In genomic region chr13:34398847-34399246, GRCm38 (mm10) we compare ENCODE assay signal across 18 mouse cellular contexts. TPM values are rescaled to one million over a fixed set of nuclear protein-coding genes. Genes with fewer than 3 reads are reported as not detected.
DNase-seq lines count a peak whose midpoint lies in the region; ATAC-seq lines count a peak whose summit lies in the region.
"Had no signal": no experiment of that assay in that cellular context is flagged by ENCODE, and none has a peak within 500 bp of the region (broad histone marks: within the 10 kb centered on the region; RNA-seq: fewer than 3 reads in every experiment).

No protein-coding gene starts in this region.

- H3K9me3 ChIP-seq in liver, embryonic 12.5 days (replicated peaks), result no peaks in the 10 kb centered on the region
- H3K9me3 ChIP-seq: heart, embryonic 15.5 days; hindbrain, embryonic 12.5 days; midbrain, embryonic 12.5 days; stomach, embryonic 15.5 days had no signal

- peaks cover 22% of the 10 kb centered on the region for H3K4me1 ChIP-seq in liver, embryonic 12.5 days
- H3K4me1 ChIP-seq: hindbrain, embryonic 12.5 days; midbrain, embryonic 12.5 days; stomach, embryonic 15.5 days had no signal

- ATAC-seq in liver, embryonic 12.5 days, result peak; percentile 86
- ATAC-seq: intestine, postnatal 0 days; Patski had no signal

- 24% methylated on average over 3 of the region's 3 CpGs for whole genome bisulfite sequencing in liver, embryonic 12.5 days (ENCODE audit: insufficient replicate concordance)

- no peak overlapping the region for H3K4me3 ChIP-seq in liver, embryonic 12.5 days
- H3K4me3 ChIP-seq: heart, embryonic 15.5 days; hindbrain, embryonic 12.5 days; midbrain, embryonic 12.5 days; stomach, embryonic 15.5 days had no signal

- H3K9ac ChIP-seq in liver, embryonic 12.5 days, result peak overlapping the region; percentile 35; the same call in 1 of the 2 replicates
- H3K9ac ChIP-seq: heart, embryonic 15.5 days; hindbrain, embryonic 12.5 days; lung, embryonic 14.5 days; midbrain, embryonic 12.5 days; stomach, embryonic 15.5 days had no signal

- peak; percentile 6 for DNase-seq in lung, postnatal 25 days (ENCODE audit: low spot score)
- no peak for DNase-seq in lung, adult 18-20 months
- peak; percentile 46 for DNase-seq in c-Kit-positive CD71-positive TER-119-positive erythroid progenitor cells, embryonic 14.5 days (ENCODE audit: low spot score)
- DNase-seq in testis, postnatal 10 days (ENCODE audit: low spot score), result no peak
- no peak for DNase-seq in heart, postnatal 14 days
- DNase-seq in left cerebral cortex, postnatal 25 days (ENCODE audit: low spot score in 2 of 2), result no peak
- DNase-seq in retina, embryonic 14.5 days (ENCODE audit: low spot score), result no peak
- DNase-seq: cerebellum, adult 11 months; cerebellum, postnatal 36 days; right cerebral cortex, adult 18-20 months had no signal

- H3K27ac ChIP-seq in liver, embryonic 12.5 days, result peak overlapping the region; percentile 57; the same call in 1 of the 2 replicates
- H3K27ac ChIP-seq: hindbrain, embryonic 12.5 days; midbrain, embryonic 12.5 days; stomach, embryonic 15.5 days had no signal

- H3K27me3 ChIP-seq in liver, embryonic 12.5 days (replicated peaks), result no peaks in the 10 kb centered on the region; the same call in 1 of the 2 replicates
- H3K27me3 ChIP-seq: heart, embryonic 15.5 days; hindbrain, embryonic 12.5 days; midbrain, embryonic 12.5 days; Patski; stomach, embryonic 15.5 days had no signal

- intact Hi-C loops in heart, postnatal 14 days (cut with DNase I), result no loop called here
- intact Hi-C loops in left cerebral cortex, postnatal 25 days (cut with DNase I), result no loop called here

- H3K36me3 ChIP-seq in liver, embryonic 12.5 days, result no peaks in the 10 kb centered on the region
- H3K36me3 ChIP-seq: heart, embryonic 15.5 days; hindbrain, embryonic 12.5 days; midbrain, embryonic 12.5 days; stomach, embryonic 15.5 days had no signal

- H3K4me2 ChIP-seq in liver, embryonic 12.5 days, result peak overlapping the region; percentile 58
- H3K4me2 ChIP-seq: heart, embryonic 15.5 days; hindbrain, embryonic 12.5 days; lung, embryonic 14.5 days; midbrain, embryonic 12.5 days; stomach, embryonic 15.5 days had no signal

RNA-seq across cellular contexts. Expression of gene Slc22a23, which starts 53.9 kb away (rescaled TPM):
- 12.8 and 13.8 TPM in 2 replicates for polyA plus RNA-seq in liver, embryonic 12.5 days (2016; fragmentation: Nextera tagmentation; extraction: Ambion mirVana)
- 10 to 100 TPM in 1 of 2 experiments, 1 to 10 TPM in 1; 7.4 to 10.8 TPM for total RNA-seq in heart, postnatal 14 days (2021)
- 10 to 100 TPM; 58.9 to 59.3 TPM for total RNA-seq in left cerebral cortex, postnatal 25 days (2021)

Comparison
In these comparisons a context has a peak if more than half of its experiments do, and no peak if none do; other contexts are left out.
1. DNase-seq: peak in lung, postnatal 25 days (single experiment) and c-Kit-positive CD71-positive TER-119-positive erythroid progenitor cells, embryonic 14.5 days (single experiment); none in lung, adult 18-20 months (0 of 2), testis, postnatal 10 days (single experiment), heart, postnatal 14 days (0 of 2), left cerebral cortex, postnatal 25 days (0 of 2) and retina, embryonic 14.5 days (single experiment).
2. RNA of gene Slc22a23, which starts 53.9 kb away (total RNA-seq): 58.9 to 59.3 TPM in left cerebral cortex, postnatal 25 days; 7.4 to 10.8 TPM in heart, postnatal 14 days; every median in the first group is over 4 times any median in the second.